Mouse (Mus musculus) kidney, postnatal 25 days (tissue): ENCODE data around the gene Acsm1.

Source experiments
- DNase-seq, 2 experiments: peaks; one replicate each; pipeline ENCODE4 v3.0.0; 2021; ENCODE audit warnings: mixed read lengths in 2 of 2

Gene Acsm1

DNA sequence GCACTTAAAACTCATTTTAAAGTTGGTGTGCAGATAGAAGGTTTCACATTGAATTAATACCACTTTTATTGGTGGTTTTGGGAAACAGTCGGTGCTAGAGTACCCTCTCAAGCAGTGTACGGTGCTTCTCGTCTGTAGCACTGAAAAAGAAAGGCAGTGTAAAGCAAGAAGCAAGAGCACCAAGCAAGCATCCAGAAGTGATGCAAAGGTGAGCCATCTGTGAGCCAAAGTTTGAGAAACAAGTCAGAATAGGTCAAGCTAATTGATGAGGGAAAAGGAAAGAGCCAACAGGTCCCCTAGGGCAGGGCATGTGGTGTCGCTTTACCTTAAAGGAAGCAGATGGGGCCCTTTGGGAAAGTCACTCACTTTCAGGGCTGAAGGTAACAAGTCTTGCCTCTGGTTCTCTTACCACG is at the start of gene Acsm1:
Gene Acsm1, plus strand, starts transcription at position 363 of the 413 bp plus-strand sequence.
- no peak for DNase-seq

DNA sequence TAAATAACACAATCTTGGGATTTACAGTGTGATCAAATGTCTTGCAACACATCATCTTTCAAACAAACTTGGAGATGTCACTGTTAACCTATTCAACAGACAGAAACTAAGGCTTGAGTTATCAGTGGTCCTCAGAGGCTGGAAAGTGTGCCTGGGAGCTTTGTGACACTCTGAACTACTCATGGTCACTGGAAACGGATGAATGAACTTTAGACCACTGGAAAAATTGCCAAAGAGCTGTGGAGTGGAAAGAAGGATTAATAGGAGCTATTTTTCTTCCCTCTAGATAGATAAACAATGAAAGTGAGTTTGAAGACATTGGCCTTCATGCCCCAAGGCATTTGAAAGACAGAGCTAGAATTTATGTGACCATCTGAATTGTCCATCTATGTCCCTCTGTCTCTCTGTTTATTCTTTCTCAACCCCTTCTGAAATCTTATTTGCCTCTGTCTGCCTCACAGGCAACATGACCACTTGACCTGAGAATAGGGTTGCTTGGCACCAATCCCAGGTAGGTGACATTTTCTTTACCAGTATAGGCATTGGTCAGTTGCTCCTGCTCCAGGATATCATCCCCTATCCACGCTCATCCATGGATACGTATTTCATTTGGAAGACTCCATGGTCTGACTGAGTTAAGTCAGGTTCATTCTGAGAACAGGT is 46.9 kb upstream of the Acsm1 start:
- DNase-seq, result peak in 1 of 2 experiments; percentile 41

DNA sequence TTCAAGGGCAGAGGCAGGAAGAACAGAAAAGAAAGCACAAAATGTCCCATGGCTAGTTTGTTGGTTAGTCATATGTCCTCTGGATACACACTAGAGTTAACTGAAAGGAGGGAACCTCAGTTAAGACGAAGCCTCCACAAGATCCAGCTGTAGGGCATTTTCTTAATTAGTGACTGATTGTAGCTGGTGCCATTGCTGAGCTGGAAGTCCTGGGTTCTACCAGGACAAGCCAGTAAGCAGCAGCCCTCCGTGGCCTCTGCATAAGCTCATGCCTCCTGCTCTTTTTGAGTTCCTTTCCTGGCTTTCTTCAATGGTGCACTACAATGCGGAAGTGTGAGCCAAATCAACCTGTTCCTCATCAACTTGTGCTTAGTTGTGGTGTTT is 46.4 kb upstream of the Acsm1 start:
- peak in 1 of 2 experiments; percentile 57 for DNase-seq

DNA sequence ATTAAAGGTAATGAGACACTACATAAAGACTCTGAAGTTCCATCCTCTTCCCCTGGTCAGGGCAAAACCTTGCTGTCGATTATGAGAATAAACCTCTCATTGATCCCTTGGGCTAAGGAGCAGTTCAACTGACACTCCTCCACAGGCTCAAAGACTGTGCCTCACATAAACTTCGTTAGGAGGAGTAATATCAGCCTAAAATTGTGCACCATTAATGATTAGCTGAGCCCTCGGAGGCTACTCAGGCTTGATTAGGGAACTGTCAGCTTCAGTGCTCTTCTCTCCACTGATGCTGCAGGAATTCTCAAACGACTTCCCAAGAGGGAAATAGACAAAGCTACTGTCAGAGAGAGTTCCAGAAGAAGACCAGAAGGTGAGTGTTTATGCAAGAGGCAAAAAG is 45.4 kb upstream of the Acsm1 start:
- peak in 1 of 2 experiments; percentile 37 for DNase-seq

DNA sequence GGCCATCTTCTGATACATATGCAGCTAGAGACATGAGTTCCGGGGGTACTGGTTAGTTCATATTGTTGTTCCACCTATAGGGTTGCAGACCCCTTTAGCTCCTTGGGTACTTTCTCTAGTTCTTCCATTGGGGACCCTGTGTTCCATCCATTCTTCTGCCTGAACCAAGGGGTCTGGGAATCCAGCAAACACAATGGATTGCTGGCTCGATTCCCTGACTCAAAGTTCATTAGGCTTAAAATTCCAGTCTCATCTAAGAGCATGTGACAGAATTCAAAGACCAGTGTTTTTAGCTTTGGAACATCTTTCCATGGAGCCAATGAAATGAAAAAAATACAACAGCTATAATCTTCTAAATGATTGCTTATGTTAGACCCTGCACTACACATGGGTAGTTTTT is 44.4 kb upstream of the Acsm1 start:
- DNase-seq, result peak in 1 of 2 experiments; percentile 55

DNA sequence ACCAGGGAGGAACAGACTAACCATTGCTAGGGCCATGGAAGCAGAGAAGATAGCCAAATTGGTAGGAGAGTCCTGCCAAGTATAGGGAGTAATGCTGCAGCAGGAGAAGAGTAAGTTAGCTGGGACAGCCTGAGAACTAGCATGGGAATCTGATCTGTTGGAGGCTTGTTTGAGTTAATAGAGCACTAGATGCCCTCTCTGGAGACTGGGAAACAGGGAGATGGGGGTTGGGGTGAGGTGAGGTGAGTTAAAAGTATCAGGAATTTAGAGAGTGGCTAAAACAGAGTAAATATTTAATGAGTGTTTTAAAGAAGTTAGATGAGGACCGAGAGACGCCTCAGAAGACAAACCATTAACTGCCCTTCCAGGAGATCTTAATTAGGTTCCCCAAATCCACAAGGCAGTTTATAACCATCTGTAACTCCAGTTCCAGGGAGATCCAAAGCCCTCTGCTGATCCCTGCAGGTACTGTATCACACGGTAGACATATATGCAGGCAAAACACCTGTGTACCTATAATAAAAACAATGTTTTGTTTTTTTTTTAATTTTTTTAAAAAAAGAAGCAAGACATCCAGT is 12.2 kb upstream of the Acsm1 start:
- DNase-seq, result peak; percentile 64 to 77

DNA sequence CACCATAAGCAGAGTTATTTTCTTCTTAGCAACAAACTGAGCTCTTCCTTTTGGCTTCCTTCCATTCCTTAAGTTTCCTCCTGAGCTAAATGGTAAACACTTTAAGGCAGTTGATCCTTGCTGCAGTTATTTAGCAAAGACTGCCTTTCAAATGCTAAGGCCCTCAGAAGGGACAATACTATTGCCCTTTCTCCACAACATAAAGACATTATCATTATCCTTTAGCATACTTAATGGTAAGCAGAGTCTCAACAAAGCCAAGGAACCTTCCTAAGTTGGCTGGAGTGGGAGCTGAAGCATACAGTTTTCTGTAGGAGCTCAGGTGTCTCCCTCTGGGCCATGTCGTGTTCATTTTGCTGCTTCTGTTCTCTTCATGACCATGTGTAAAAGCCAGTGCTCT is 11.5 kb upstream of the Acsm1 start:
- no peak for DNase-seq

DNA sequence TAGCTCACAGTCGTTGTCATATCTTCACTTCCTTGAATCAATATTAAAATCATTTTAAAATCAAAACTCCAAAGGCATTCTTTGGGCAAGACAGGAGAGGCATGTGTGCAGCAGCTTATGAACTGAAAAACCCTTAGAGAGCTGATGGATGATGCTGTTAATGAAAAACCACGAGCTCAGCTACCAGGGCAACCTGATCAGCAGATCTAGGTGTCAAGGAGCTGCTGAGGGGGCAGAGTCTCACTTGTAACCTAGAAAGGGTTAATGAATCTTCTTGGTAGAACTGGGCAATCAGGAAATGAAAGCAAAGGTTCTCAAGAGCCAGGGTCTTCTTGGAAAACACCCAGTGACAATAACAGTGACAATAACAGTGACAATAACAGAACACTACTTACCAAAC is 10.3 kb upstream of the Acsm1 start:
- DNase-seq, result peak; percentile 57 to 81

DNA sequence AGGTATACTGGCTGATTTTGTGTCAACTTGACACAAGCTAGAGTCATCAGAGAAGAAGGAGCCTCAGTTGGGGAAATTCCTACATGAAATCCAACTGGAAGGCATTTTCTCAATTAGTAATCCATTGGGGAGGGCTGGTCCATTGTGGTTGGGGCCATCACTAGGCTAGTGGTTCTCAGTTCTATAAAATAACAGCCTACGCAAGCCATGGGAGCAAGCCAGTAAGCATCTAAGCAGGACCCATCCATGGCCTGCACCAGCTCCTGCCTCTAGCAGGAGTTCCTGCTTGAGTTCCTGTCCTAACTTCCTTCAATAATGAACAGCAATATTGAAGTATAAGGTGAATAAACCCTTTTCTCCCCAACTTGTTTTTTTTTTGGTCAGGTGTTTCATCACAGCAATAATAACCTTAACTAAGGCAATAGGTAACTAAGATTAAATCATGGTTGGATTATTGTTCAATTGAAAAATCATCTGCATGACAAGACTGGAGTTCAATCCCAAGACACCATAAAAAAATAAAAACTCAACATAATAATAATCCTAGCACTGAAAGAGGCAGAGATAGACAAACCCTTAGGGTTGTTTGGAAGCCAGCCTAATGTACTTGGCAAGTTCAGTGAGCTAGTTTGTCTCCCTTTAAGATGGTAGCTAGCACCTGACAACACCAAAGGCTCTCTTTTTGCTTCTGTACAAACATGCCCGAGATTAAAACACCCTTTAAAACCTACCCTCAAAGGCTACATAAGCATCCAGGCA is 5.5 kb upstream of the Acsm1 start:
- no peak for DNase-seq

DNA sequence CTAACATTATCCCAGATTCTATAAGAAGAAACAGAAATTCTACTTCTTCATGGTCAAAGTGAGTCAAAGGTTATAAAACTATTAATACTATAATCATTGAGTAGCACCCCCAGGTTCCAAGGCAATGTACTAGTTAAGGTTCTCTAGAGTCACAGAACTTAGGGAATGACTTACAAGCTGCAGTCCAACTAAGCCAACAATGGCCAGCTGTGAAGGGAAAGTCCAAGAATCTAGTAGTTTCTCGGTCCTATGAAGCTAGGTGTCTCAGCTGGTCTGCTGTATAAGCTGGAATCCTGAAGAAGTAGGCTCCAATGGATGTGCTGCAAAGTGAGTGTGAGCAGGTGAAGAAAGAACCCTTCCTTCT is 4.9 kb upstream of the Acsm1 start:
- no peak for DNase-seq

DNA sequence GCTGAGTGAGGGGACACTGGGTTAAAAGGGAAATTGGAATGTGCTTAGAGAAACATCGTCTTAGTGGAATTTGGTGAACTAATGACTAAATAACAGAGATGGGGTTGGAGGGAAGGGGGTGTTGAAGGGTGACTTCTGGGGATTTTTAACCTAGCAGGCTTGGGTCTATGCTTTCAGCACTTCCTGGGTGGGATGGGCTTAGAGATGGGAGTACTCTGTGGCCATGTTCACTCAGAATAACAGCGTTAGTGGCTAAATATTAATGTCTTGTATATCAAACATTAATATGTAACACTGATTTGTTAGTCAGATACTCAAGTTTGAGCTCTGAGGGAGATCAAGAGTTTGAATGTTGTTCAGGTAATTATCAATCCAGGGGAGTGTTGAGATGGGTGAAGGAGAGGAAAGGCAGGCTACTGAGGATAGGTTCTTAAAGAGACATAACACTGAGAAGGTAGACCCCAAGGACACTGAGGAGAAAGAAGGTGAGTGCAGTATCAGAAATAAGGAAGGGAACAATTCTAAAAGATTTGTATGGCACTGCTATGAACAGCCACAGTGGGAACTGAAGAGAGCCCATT is 1.8 kb upstream of the Acsm1 start:
- DNase-seq, result peak; percentile 51 to 80

DNA sequence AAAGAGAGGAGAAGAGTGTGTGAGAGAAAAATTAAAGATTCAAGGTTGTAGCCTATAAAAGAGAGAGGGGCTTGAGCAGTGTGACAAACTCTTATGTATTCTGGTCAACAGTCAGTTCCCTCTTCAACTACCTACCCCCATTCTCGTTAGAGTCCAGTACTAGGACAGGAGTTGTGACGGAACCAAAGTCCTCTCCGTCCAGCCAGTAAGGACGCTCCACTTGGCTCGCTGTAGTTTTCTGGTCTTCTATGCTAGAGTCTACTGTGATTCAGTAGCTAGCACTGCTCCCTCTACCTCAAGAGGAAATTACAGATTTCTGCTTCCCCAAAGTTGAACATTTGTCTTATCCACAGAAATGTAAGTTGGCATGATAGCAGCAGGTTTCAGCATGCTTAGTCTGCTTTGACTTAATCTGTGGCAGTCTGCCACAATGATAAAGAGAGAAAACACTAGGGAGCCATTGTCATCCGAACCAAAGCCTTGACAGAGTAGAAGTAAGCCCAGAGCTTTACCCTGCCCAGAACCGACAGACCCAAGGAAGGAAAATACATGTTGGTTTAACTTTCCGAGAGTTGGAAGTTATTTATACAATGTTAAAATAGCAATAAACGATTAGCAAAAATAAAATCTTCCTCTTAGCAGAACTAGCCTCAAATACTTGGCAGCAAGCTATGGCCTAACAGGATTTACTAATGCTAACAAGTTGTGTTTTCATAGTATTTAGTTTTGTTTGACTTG is 731 bp upstream of the Acsm1 start:
- peak; percentile 58 to 84 for DNase-seq

DNA sequence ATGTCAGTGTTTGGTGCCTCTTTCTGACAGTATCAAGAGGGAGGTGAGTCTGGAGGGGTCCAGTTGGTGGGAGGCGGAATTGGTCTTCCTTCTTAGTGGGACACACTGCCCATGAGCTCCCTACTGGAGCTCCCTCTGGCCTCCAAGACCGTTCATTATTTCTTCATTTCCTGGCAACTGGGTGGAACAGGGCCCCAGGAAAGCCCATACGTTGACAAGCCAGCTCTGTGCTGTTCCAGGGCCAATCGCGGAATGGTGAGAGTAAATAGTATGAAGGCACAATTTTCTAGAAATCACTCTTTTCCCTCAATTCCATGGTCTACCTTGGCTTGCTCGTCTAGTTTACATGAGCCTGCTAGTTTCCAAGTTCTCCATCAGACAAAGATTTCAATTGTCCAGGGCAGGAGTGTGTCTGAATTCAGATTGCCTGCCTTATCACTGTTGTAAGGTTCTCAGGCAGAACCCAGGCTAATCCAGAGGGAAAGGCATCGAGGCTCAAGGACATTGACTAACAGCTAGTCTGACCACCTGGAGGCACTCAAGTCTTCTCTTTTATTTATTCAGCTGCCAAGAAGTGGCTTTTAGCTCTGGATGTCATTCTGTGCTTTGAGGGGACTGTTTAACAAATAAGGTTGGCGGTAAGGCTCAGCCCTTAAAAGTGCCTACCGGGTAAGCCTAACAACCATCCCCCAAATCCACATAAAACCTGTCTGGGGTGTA is 1.1 kb downstream of the Acsm1 start:
- DNase-seq, result no peak

DNA sequence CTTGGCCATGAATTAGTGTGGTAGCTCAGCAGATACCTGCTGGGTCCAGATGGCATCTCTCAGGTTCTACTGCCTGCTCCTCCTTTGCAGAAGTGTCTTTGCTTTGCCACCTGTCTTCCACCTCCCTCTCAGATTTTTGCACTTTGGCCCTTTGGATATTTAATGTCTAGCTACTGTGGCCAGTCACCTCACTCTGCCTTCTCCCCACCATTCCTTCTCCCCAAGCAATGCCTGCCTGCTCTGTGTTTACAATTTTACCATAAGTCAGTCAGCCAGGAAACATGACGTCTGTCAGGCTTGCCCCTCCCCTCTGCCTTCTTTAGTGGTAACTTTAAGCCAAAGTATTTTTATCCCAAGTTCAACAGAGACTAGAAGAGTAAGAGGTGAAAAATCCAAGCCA is 9.7 kb downstream of the Acsm1 start:
- DNase-seq, result peak in 1 of 2 experiments; percentile 26

DNA sequence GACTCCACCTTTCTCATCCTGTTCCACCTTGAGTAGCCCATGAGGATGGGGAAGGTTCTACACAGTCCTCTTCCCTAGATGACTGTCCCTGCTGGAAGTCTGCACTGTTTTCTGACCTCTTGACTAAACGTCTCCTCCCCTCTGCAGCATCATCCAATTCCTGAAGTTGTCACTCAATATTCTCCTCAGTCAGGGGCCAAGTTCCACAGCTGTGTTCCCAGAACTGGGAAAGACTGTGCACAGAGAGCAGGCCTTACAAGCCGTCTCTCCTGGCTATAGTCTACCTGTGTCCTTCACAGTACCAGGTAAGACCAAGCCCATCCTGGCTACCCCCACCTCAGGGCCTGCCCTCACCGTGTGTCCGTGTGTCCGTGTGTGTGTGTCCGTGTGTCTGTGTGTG is 10.8 kb downstream of the Acsm1 start:
- DNase-seq, result peak; percentile 54 to 73

DNA sequence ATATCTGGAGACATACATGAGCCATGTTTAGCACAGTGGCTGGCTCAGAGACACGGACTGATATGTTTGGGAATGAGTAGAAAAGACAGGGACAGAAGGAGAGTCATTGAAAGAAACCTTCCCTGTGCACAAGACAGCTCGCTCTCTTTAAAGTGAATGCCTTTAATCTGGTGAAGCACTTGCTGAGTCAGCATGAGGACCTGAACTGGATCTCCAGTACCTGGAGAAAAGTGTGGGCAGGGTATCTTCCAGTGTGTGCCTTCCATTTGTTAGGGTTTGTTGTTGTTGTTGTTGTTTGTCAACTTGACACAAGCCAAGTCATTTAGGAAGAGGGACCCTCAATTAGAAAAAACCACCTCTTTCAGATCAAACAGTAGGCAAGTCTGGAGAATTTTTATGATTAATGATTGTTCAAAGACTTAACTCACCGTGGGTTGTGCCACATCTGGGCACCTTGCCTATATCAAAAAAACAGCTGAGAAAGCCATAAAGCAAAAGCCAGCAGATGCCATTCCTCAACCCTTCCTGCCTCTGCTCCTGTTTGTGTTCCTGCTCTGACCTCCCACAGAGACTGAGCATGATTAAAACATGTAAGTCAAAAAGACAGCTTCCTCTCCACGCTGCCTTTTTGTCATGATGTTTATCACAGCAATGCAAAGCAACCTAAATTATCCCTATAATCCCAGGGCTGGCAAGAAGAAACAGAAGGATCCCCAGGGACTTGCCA is 11.5 kb downstream of the Acsm1 start:
- DNase-seq, result peak; percentile 56 to 62

DNA sequence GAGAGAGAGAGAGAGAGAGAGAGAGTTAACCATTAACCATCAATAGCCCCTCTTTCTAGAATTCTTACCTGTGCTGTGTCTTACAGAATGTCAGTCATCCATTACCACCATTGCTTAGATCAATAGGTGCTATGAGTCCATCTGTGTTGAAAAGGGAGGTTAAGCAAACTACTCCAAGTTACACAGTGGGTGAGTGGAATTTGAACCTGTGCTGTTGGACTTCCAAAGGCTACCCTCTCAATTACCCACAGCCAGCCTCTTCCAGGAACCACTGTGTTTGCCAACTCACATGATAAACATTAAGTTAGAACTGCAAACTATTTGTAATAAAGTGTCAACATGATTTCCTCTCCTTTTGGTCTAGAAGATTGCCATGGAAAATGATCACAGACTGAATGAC is 13.3 kb downstream of the Acsm1 start:
- DNase-seq, result peak; percentile 48 to 57

DNA sequence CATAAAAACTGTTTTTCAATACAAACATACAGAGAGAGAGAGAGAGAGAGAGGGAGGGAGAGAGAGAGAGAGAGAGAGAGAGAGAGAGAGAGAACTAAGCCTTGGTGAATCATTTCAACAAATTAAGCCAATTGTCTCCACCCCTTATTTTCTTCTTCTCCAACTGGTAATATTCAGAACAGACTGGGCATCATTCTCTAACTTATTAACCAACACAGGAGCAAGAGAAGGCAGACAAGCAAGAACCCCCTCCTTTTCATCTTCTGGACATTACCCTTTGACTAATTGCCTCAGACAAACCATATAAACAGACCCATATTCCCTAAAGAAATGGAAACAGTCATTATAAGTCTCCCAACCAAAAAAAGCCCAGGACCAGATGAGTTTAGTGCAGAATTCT is 31.9 kb downstream of the Acsm1 start:
- DNase-seq, result no peak

DNA sequence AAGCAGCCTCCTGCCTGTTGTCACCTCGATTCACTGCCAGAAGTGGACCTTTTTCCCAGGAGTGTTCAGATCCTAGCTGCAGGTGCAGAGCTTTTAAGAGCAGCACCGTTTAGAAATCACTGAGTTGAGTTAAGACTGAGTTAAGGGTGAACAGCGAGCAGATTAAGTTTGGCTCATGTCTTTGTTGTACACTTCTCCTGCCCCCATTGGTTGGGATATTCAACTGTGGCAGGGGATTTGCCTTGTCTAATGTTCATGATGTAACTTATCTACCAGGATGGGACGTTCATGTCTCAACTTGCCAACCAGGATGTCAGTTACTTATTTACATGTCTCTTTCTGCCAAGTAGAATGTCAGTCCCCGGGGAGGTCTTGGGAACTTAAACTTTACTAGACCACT is 35.5 kb downstream of the Acsm1 start:
- peak in 1 of 2 experiments; percentile 19 for DNase-seq

DNA sequence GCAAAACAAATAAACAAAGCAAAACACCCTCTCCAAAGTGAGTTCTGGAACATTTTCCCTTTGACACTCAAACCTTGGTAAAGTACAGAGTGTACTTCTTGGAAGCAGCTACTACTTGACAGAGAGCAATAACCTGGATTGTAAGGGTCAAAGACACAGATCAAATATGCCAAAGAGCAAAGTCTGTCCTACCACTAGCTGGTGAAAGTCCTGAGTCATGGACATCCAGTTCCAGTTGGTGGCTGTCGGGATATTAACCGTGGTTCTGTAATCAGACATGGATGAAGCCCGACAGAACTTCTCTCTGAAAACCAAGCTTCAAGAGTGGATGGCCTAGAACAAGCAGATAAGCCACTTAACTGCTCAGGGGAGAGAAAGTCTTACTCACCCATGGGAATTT is 61.1 kb downstream of the Acsm1 start:
- DNase-seq, result peak; percentile 47 to 81

DNA sequence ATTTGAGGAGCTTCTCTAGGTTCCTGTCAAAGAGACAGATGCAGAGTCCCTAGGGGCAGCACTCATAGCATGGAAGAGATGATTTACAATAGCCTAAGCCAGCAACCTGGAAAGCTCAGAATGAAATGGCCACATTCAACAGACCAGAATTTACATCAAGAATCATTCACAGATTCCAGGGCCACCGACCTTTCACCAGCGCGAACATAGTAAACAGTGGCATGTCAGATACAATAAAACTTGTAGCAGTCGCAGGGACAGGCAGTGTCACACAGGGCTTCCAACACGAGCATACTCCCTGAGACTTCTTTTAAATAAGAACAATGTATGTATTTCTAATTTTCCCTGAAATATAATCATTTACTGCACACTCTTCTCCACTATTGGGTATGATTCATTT is 63.6 kb downstream of the Acsm1 start:
- DNase-seq, result peak; percentile 15 to 40

DNA sequence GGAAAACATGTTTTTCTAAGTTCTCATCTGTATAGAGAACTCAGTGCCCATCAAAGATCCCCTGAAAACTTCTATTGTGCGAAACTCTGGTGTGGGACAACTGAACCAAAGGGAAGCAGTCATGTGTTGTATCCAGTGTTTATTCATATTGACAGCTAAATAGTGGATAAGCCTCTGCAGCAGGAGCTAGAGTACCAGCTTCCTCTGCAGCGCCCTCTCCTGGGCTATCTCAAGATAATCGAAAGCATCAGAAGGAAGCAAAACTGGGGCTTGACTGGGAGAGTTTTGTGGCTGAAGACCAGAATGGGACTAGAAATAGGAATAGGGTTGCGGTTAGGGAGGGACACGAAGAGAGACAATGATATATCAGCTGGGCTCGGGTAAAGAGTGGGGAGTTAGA is 64.1 kb downstream of the Acsm1 start:
- peak; percentile 66 to 70 for DNase-seq
